Mouse (Mus musculus): ENCODE results near the gene Kcnip3. TPM values are rescaled to one million over a fixed set of nuclear protein-coding genes. Genes with fewer than 3 reads are reported as not detected.

Kcnip3 gene
- total and polyA plus RNA-seq, 3 experiments, result 0.22 TPM; not detected in 2

GRCm38 (mm10) chr2:127520123-127520522, 1.8 kb downstream of the Kcnip3 start:
- H3K79me2 ChIP-seq (ENCODE audit: control insufficient read depth, insufficient read depth, low read length, poor library complexity), result no peaks in the 10 kb centered on the region
- no peak for DNase-seq (ENCODE audit: low read depth, low spot score)
- no peak overlapping the region for H3K9ac ChIP-seq (ENCODE audit: control insufficient read depth, low read depth, low read length, poor library complexity, severe bottlenecking)
- no peak overlapping the region for H3K27ac ChIP-seq (ENCODE audit: control insufficient read depth, low read depth, low read length)
- H3K27me3 ChIP-seq (ENCODE audit: control insufficient read depth in 1 of 2, insufficient read depth in 2 of 2, low read length in 2 of 2), result peaks cover 7 to 13% of the 10 kb centered on the region in 2 experiments
- no peaks in the 10 kb centered on the region for H3K36me3 ChIP-seq (ENCODE audit: control insufficient read depth in 1 of 2, insufficient read depth in 2 of 2, low read length in 2 of 2)
- no peak overlapping the region for H3K4me3 ChIP-seq (ENCODE audit: control insufficient read depth in 1 of 2, insufficient read depth in 1 of 2, low read depth in 2 of 2, low read length in 2 of 2)
- TF ChIP-seq POLR2AphosphoS5 (IDR thresholded peaks at IDR 0.05; ENCODE audit: borderline replicate concordance, low read depth, low read length), result no peak
- no peak for TF ChIP-seq KAT2A (conservative IDR thresholded peaks at IDR 0.05; ENCODE audit: low read depth, low read length)
- no peak for TF ChIP-seq USF2 (IDR thresholded peaks at IDR 0.05; ENCODE audit: borderline replicate concordance in 1 of 2, insufficient read depth in 1 of 2, low read depth in 1 of 2, low read length in 2 of 2)
- TF ChIP-seq USF1 (IDR thresholded peaks at IDR 0.05; ENCODE audit: low read depth, low read length), result no peak
- no peak for TF ChIP-seq JUND (IDR thresholded peaks at IDR 0.05; ENCODE audit: low read depth, low read length)
- no peak for TF ChIP-seq MAZ (IDR thresholded peaks at IDR 0.05; ENCODE audit: low read depth, low read length)
- peaks cover 0 to 3% of the 10 kb centered on the region in 2 experiments; a peak in 1 of 4 replicates for H3K4me1 ChIP-seq (ENCODE audit: control insufficient read depth in 1 of 2, insufficient read depth in 2 of 2, low read length in 2 of 2)
- no peaks in the 10 kb centered on the region for H3K9me3 ChIP-seq (replicated peaks; ENCODE audit: insufficient read depth, low read length)

- Histone ChIP-seq H3K9me3 (replicated peaks; ENCODE audit: insufficient read depth, low read length) (no peaks in the 10 kb centered on the region), H3K4me3 (ENCODE audit: control insufficient read depth in 1 of 2, insufficient read depth in 1 of 2, low read depth in 2 of 2, low read length in 2 of 2) (no peak overlapping the region), H3K27me3 (ENCODE audit: control insufficient read depth in 1 of 2, insufficient read depth in 2 of 2, low read length in 2 of 2) (peaks cover 7 to 13% of the 10 kb centered on the region in 2 experiments), H3K79me2 (ENCODE audit: control insufficient read depth, insufficient read depth, low read length, poor library complexity) (no peaks in the 10 kb centered on the region), H3K27ac (ENCODE audit: control insufficient read depth, low read depth, low read length) (no peak overlapping the region), H3K4me1 (ENCODE audit: control insufficient read depth in 1 of 2, insufficient read depth in 2 of 2, low read length in 2 of 2) (peaks cover 0 to 3% of the 10 kb centered on the region in 2 experiments; a peak in 1 of 4 replicates), H3K36me3 (ENCODE audit: control insufficient read depth in 1 of 2, insufficient read depth in 2 of 2, low read length in 2 of 2) (no peaks in the 10 kb centered on the region), H3K9ac (ENCODE audit: control insufficient read depth, low read depth, low read length, poor library complexity, severe bottlenecking) (no peak overlapping the region)
- TF ChIP-seq SIN3A (IDR thresholded peaks at IDR 0.05; ENCODE audit: low read length) (no peak), ZNF384 (IDR thresholded peaks at IDR 0.05; ENCODE audit: low read depth, low read length) (no peak), NELFE (IDR thresholded peaks at IDR 0.05; ENCODE audit: low read depth, low read length) (no peak), ELF1 (IDR thresholded peaks at IDR 0.05; ENCODE audit: low read depth, low read length) (no peak), MYC (IDR thresholded peaks at IDR 0.05; ENCODE audit: low read depth, low read length) (no peak), GATA1 (IDR thresholded peaks at IDR 0.05; ENCODE audit: low read depth, low read length) (no peak), MYB (IDR thresholded peaks at IDR 0.05; ENCODE audit: low read depth, low read length) (no peak), MAFK (IDR thresholded peaks at IDR 0.05; ENCODE audit: borderline replicate concordance, low read depth, low read length) (no peak), TCF12 (IDR thresholded peaks at IDR 0.05; ENCODE audit: low read depth, low read length) (no peak), USF1 (IDR thresholded peaks at IDR 0.05; ENCODE audit: low read depth, low read length) (no peak), GABPA (IDR thresholded peaks at IDR 0.05; ENCODE audit: low read depth, low read length) (no peak)
- DNase-seq (ENCODE audit: low read depth, low spot score), result no peak
Observed at GRCm38 (mm10) chr2:127519308-127519707, 2.6 kb downstream of the Kcnip3 start.

All from MEL (cell line).